Mouse (Mus musculus) heart, postnatal 0 days (tissue): ENCODE measurements at regions not wholly inside any gene's neighbourhood (a gene's known extent, or its start where the extent isn't known, plus 50 kb on each side); places are given as distances from the start of the nearest gene placed in this dataset.

Source experiments
- CTCF ChIP-seq: IDR thresholded peaks from 2 replicates; pipeline ENCODE4 v1.5.1; 2016; ENCODE audit warnings: antibody characterized with exemption, control low read depth, low read depth
- EP300 ChIP-seq: IDR thresholded peaks from 2 replicates; pipeline ENCODE4 v1.6.1; 2016; ENCODE audit warnings: antibody characterized with exemption, low read depth

GRCm38 (mm10) chr12:118566681-118567080 lies 265.4 kb upstream of the Sp4 start:
- TF ChIP-seq CTCF: no peak
- no peak for TF ChIP-seq EP300
